In genomic region chr11:82313153-82313552, GRCm38 (mm10) we compare ENCODE assay signal across 15 mouse cellular contexts. TPM values are rescaled to one million over a fixed set of nuclear protein-coding genes. Genes with fewer than 3 reads are reported as not detected.
DNase-seq lines count a peak whose midpoint lies in the region; ATAC-seq lines count a peak whose summit lies in the region.
"Had no signal": no experiment of that assay in that cellular context is flagged by ENCODE, and none has a peak within 500 bp of the region (broad histone marks: within the 10 kb centered on the region; RNA-seq: fewer than 3 reads in every experiment).

No protein-coding gene starts in this region.

- WGBS in hindbrain, embryonic 10.5 days, result 53% methylated on average over 7 of the region's 7 CpGs
- WGBS in hindbrain, embryonic 12.5 days, result 55% methylated on average over 7 of the region's 7 CpGs
- 47% methylated on average over 7 of the region's 7 CpGs for WGBS in embryonic facial prominence, embryonic 10.5 days

- no peaks in the 10 kb centered on the region for H3K36me3 ChIP-seq in hindbrain, embryonic 10.5 days
- no peaks in the 10 kb centered on the region for H3K36me3 ChIP-seq in hindbrain, embryonic 12.5 days
- no peaks in the 10 kb centered on the region for H3K36me3 ChIP-seq in embryonic facial prominence, embryonic 10.5 days (replicated peaks)

- no peak overlapping the region for H3K9ac ChIP-seq in hindbrain, embryonic 12.5 days

- H3K4me2 ChIP-seq in hindbrain, embryonic 12.5 days (replicated peaks), result no peak overlapping the region
- H3K4me2 ChIP-seq: heart, embryonic 11.5 days had no signal

- H3K27me3 ChIP-seq in hindbrain, embryonic 10.5 days (ENCODE audit: insufficient read depth, poor library complexity, severe bottlenecking), result 0 out of 2 replicates have a peak, but pooled peaks cover 3% of the 10 kb centered on the region
- H3K27me3 ChIP-seq in hindbrain, embryonic 12.5 days, result 0 out of 2 replicates have a peak, but pooled peaks cover 2% of the 10 kb centered on the region
- no peaks in the 10 kb centered on the region for H3K27me3 ChIP-seq in embryonic facial prominence, embryonic 10.5 days (replicated peaks; ENCODE audit: low read depth, poor library complexity, severe bottlenecking)

- DNase-seq in hindbrain, embryonic 10.5 days (ENCODE audit: low spot score), result peak; percentile 38
- peak; percentile 15 for DNase-seq in ovary, postnatal 10 days (ENCODE audit: low spot score)
- DNase-seq in ovary, adult 18-20 months (ENCODE audit: low spot score), result no peak
- DNase-seq in embryonic facial prominence, embryonic 10.5 days (ENCODE audit: low spot score), result peak; percentile 67
- DNase-seq in cerebellum, adult 18-20 months, result no peak
- DNase-seq: cerebellum, postnatal 36 days had no signal

- H3K4me1 ChIP-seq in hindbrain, embryonic 10.5 days (replicated peaks), result peaks cover 7% of the 10 kb centered on the region; the same call in 1 of the 2 replicates
- H3K4me1 ChIP-seq in hindbrain, embryonic 12.5 days, result peaks cover 5% of the 10 kb centered on the region; the same call in 1 of the 2 replicates
- peaks cover 7% of the 10 kb centered on the region; the same call in 1 of the 2 replicates for H3K4me1 ChIP-seq in embryonic facial prominence, embryonic 10.5 days

- ATAC-seq in hindbrain, embryonic 12.5 days (ENCODE audit: low FRiP score), result no peak
- ATAC-seq in erythroid progenitor cell, adult 5-6 weeks (replicated peaks; ENCODE audit: low FRiP score, poor library complexity, severe bottlenecking), result no peak
- no peak for ATAC-seq in CD4-positive, CD25-positive, alpha-beta regulatory T cell, adult 4 months
- ATAC-seq: forebrain, embryonic 16.5 days had no signal

- H3K4me3 ChIP-seq in hindbrain, embryonic 10.5 days, result no peak overlapping the region
- H3K4me3 ChIP-seq in hindbrain, embryonic 12.5 days, result no peak overlapping the region
- no peak overlapping the region for H3K4me3 ChIP-seq in embryonic facial prominence, embryonic 10.5 days

- H3K27ac ChIP-seq in hindbrain, embryonic 10.5 days, result no peak overlapping the region
- no peak overlapping the region for H3K27ac ChIP-seq in hindbrain, embryonic 12.5 days
- H3K27ac ChIP-seq in embryonic facial prominence, embryonic 10.5 days (replicated peaks), result no peak overlapping the region

- H3K9me3 ChIP-seq in hindbrain, embryonic 10.5 days, result no peaks in the 10 kb centered on the region
- no peaks in the 10 kb centered on the region for H3K9me3 ChIP-seq in hindbrain, embryonic 12.5 days (replicated peaks)
- no peaks in the 10 kb centered on the region for H3K9me3 ChIP-seq in embryonic facial prominence, embryonic 10.5 days

RNA-seq across cellular contexts. Expression of gene Ccl1, which starts 7.7 kb away (rescaled TPM):
- polyA plus RNA-seq in hindbrain, embryonic 10.5 days (2016; fragmentation: Nextera tagmentation; extraction: Ambion mirVana), result not detected in 2 replicates
- not detected in 2 replicates for polyA plus RNA-seq in hindbrain, embryonic 12.5 days (2016; fragmentation: Nextera tagmentation; extraction: Ambion mirVana)
- not detected in 2 replicates for polyA plus RNA-seq in embryonic facial prominence, embryonic 10.5 days (2016; fragmentation: Nextera tagmentation; extraction: Ambion mirVana)
- not detected in 2 replicates for total RNA-seq in erythroid progenitor cell, adult 5-6 weeks (2015; ENCODE audit: low replicate concordance)
- total RNA-seq in erythroid progenitor cell, adult 5-6 weeks (2017; ENCODE audit: low replicate concordance), result not detected in 2 replicates
- 10 to 100 TPM in 1 of 2 experiments, 1 to 10 TPM in 1; 9.8 to 13.2 TPM for polyA plus RNA-seq in CD4-positive, CD25-positive, alpha-beta regulatory T cell, adult 4 months (2017; shearing (Covaris generic))
- total RNA-seq: adrenal gland, adult 18-20 months; left cerebral cortex, postnatal 14 days; megakaryocyte, adult 5-6 weeks; neutrophil, adult 5-6 weeks had no signal
- polyA plus RNA-seq: heart, embryonic 11.5 days had no signal

Comparison
In these comparisons a context has a peak if more than half of its experiments do, and no peak if none do; other contexts are left out.
1. DNase-seq: peak in hindbrain, embryonic 10.5 days (single experiment), ovary, postnatal 10 days (single experiment) and embryonic facial prominence, embryonic 10.5 days (single experiment); none in ovary, adult 18-20 months (single experiment) and cerebellum, adult 18-20 months (0 of 2).
2. RNA of gene Ccl1, which starts 7.7 kb away (polyA plus RNA-seq): 9.8 to 13.2 TPM in CD4-positive, CD25-positive, alpha-beta regulatory T cell, adult 4 months; not detected in hindbrain, embryonic 10.5 days, not detected in hindbrain, embryonic 12.5 days and not detected in embryonic facial prominence, embryonic 10.5 days; every median in the first group is over 10 times any median in the second.